Mouse (Mus musculus): ENCODE measurements around the gene Pitpnm3.

Pitpnm3 gene

DNA sequence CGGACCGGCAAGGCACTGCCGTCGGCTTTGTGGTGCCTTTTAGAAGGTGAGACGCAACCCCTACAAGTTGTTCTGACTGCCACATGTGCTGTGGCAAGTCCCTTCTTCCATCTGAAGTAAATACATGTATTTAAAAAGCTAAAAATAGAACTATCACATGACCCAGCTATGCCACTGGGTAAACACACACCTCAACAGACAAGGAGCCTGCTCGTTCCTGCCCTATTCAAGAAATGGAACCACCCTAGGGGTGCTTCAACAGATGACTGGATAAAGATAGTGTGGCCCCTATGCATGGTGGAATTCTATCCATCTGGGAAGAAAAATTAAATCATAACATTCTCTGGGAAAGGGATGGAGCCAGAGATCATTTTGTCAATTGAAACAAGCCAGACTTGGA lies 112.8 kb downstream of the Pitpnm3 start:
- no peak for DNase-seq (ENCODE audit: low read depth, low spot score)

- DNase-seq (ENCODE audit: low read depth, low spot score) = no peak
These were observed 114.6 kb downstream of the Pitpnm3 start for GRCm38 (mm10) chr11:72021015-72021414.

GRCm38 (mm10) chr11:72017253-72017601 lies 118.4 kb downstream of the Pitpnm3 start:
- no peak for DNase-seq (ENCODE audit: low read depth, low spot score)

GRCm38 (mm10) chr11:72016518-72017252 lies 118.9 kb downstream of the Pitpnm3 start:
- no peak for DNase-seq (ENCODE audit: low read depth, low spot score)

- no peak for DNase-seq (ENCODE audit: low read depth, low spot score)
These were observed 120.9 kb downstream of the Pitpnm3 start for GRCm38 (mm10) chr11:72014674-72015073.

DNA sequence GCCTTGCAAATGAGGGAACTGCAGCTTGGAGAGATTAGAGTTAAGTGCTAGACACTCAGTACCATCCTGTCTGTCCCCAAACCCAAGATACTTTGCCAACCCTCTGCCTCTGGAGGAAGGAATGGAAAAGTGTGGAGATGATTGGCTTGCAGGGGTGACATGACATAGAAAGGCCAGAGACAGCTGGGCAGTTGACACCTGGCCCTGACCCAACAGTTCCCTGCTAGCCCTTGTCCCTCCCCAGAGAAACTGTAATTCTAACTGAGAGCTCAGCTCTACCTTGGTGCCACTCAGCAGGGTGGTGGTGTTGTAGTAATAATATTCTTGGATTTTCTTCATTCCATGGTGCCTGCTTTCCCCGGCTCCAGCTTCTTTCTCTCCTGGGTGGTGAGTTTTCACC lies 123.6 kb downstream of the Pitpnm3 start:
- DNase-seq (ENCODE audit: low read depth, low spot score) = no peak

- DNase-seq (ENCODE audit: low read depth, low spot score) = peak; percentile 29
These were observed 124.4 kb downstream of the Pitpnm3 start for GRCm38 (mm10) chr11:72010940-72011722.

- DNase-seq (ENCODE audit: low read depth, low spot score) = no peak
These were observed 125.2 kb downstream of the Pitpnm3 start for GRCm38 (mm10) chr11:72010367-72010766.

GRCm38 (mm10) chr11:72005547-72005946 lies 130.0 kb downstream of the Pitpnm3 start:
- DNase-seq (ENCODE audit: low read depth, low spot score) = no peak

DNA sequence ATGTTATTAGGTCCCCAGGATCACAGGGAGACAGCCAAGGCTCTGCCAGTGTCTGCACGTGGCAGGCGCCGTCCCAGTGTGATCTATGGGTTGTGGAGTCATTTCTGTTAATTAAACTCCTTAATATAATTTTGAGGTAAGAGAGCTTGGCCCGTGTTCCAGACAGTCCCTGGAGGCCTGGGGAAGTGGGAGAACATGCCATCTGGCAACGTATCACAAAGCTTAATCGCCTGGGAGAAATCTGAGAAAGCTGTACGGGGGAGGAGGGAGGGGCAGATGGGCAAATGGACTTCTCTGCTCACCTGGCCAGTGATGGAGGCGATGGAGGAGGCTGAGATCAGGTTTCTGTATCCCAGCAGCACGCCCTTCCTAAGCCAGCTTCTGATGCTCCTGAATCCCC lies 132.4 kb downstream of the Pitpnm3 start:
- DNase-seq (ENCODE audit: low read depth, low spot score) = no peak

- peak; percentile 38 for DNase-seq (ENCODE audit: low read depth, low spot score)
These were observed 133.3 kb downstream of the Pitpnm3 start for GRCm38 (mm10) chr11:72002138-72002853.

GRCm38 (mm10) chr11:72000194-72000593 lies 135.4 kb downstream of the Pitpnm3 start:
- DNase-seq (ENCODE audit: low read depth, low spot score) = no peak
